Mouse (Mus musculus) thymus, postnatal 14 days (tissue): Measurements from ENCODE around the gene Fezf2.

Source experiments
- DNase-seq: peaks from one replicate; pipeline ENCODE4 v3.0.0; 2021

The Fezf2 gene

DNA sequence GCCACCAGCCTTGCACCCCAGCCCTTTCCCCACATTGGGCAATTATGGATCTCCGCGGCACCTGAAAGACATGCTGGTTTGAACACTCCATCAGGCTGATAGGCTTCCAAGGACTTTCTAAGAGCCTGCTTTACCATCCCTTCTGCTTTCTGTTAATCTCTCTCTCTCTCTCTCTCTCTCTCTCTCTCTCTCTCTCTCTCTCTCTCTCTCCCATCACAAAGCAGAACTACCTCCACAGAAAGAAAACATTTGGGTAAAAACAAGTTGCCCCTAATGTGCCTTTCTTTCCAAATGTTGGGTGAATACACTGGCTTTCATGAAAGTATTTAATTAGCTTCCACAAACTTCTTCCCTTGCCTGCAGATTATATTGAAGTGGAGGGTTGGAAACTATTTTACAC, at the start of gene Fezf2:
Gene Fezf2, minus strand, starts transcription at position 101 of the 400 bp plus-strand sequence.
- no peak for DNase-seq

DNA sequence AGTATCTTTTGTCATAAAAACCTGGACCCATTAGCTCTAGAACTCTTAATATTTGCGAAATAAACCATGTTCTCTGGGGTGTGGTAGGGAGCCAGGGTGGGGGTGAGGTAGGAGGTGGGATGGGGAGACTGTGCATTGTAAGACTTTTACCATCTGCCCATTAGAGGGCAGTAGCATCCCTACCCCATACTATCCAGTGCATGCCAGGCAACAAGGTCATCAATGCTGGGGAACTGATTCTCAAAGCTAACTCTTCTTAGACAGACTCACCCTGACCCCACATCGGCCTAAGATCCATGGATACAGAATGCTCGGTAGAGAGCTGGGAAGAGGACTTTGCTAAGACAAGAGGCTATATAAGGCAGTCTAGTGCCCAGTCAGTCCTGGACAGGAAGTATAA, 49.6 kb upstream of the Fezf2 start:
- DNase-seq: no peak

DNA sequence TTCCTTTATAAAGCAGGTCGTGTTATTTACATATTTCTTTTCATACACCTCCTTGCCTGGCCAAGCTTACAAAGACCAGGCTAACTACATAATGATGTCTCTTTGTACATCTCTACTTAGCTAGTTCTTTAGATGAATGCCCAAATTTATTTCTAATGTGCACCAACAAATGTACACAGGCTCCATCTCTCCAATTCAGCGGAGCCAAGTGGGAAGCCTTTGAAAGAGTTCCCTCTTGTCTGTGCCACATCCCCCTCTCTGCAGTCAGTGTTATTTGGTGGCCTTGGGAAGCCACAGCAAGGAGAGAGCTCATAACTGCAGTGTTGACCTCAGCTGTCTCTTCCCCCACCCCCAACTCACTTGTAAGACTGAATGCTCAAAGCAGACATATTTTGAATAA, 46.3 kb upstream of the Fezf2 start:
- no peak for DNase-seq

DNA sequence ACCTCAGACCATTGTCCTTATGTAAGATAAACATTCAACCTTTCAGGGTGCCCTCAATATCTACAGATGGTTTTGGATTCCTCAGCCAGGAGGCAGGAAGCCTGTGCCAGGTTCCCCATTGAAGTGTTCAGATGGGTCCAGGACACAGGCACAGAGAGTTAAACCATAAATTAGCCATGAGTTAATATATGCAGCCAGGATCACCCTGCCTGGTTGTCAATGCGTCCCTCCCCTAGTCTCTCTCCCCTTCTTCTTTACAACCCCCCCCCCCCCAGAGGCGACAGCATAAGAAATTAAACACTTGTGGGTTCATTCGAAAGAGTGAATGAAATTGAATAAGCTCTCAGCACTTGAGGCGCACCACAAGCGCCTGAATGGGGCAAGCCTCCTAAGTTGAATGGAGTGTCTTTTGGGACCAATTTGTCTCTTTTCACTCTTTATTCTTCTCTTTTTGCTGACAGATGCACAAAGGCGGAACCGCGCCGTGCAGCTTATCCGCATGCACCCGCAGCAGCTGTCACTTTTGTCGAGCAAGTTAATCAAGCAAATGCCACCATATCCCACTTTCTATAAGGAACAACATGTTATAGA, 45.4 kb upstream of the Fezf2 start:
- no peak for DNase-seq

DNA sequence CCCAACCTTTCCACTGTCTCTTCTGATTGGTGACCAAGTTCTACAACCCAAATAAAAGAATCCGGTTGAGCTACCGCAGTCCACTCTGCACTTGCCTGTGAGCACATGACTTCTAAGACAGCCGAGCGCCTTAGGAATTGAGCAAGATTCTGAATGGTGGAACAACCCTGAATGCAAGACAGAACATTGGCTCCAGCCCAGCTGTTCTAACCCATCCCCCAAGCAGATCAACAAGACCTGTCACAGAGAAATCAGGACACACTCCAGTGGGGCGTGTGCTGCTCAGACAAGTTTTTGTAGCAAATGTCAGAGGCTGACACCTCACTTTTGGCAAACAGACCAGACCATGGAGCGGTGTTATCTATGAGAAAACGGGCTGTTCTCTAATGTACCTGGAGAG, 43.2 kb upstream of the Fezf2 start:
- DNase-seq: no peak

DNA sequence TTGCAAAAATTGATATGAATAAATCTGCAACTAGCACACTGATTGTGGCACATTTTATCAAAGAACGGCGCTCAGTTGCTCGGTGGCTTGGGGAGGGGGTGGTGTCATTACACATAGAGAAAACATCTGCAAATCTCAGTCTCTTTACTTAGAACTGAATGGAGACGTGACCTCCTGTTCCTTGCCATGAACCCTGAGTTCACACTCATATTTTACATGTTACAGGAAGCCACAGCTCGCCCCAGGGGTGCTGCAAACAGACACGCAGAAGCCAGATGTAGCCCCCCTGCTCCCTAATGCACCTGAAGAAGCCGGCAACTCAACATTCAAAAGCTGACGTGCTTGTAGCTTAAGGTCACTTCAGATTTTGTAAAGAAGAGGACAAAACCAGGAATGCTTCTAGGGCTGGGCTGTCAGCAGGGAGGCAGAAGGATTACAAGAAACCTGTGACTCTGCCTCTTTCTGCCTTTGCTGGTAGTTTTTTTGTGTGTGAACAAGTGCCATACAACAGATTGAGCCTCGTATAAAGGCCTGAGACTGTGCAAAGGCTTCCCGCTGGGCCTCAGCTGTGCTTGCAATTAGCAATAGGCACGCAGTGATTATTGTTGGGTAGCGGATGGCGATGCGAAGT, 40.9 kb upstream of the Fezf2 start:
- DNase-seq: no peak

DNA sequence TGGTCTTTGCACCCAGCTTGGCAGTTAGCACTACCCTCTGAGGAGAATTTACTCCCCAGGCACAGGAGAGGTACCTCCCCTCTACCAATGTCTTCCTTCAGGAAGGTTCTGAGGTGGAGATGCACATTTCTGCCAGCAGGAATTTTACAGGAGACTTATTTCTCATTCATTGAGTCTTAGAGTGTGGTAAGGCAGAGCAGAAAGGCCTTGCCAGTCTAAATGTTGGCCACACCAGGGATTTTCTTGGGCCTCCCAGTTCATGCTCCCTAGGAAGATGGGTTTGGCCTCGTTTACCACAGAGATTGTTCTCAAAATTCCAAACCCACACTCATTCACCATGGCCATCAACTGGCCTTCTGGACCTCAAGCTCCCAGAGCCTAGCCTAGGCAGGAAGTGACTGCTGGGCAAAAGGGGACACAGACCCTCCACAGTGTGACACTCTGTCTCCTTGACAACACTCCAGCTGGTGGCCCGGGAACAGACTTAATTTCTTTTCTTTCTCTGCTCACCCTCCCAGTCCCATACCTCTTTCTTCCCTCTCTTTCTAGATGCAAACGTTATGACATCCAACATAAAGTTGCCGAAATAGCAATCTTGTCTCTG, 40.3 kb upstream of the Fezf2 start:
- no peak for DNase-seq

DNA sequence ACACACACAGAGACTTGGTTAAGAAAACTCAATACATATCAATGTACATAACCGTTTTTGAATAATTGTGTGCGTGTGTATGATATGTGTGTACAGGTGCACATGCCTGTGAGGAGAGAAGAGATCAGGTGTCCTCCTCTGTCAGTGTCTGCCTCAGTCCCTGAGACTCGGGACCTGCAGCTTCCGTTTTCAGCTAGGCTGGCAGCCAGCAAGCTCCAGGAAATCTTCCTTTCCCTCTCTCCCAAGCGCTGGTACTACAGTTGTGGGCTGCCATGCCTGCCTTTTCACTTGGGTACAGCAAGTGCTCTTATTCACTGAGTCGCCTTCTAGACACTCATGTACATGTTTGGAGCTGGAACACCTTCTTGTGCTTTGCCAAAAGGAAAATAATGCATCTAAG, 39.2 kb upstream of the Fezf2 start:
- DNase-seq: no peak

DNA sequence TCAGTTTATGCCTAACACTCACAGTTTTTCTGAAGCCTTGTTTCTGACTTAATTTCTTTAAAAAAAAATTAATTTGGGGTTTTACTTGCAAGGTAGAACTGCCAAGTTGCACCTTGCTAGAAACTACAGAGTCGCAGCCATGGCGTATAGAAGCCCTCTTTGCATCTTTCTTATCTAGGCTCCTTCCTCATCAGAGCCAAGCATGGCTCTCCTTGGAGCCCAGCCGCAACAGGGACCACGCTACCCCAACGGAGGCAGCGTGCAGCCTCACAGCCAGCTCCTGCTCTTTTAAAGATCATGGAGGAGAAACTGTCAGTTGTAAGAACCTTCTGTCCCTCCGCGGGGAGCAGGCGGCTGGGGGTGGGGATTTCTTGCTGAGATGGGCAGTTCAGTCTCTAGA, 29.9 kb upstream of the Fezf2 start:
- DNase-seq: no peak

DNA sequence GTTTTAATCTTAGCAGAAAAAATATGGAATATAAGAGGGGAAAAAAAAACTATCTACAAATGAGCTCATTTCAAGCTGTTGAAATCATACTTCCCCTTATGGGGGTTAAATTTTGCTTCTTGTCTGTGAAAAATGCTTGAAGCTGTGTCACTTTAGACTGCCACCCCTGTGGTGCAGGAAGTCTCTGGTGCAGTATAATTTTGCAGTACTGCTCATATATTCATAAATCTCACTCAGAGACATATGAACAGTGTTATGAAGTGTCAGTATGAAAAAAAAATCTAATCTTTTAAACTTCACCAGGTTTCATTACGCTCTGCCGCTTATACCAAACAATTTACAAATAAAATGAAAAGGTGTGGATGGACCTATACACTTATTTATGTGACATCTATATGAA, 29.3 kb upstream of the Fezf2 start:
- DNase-seq: no peak

DNA sequence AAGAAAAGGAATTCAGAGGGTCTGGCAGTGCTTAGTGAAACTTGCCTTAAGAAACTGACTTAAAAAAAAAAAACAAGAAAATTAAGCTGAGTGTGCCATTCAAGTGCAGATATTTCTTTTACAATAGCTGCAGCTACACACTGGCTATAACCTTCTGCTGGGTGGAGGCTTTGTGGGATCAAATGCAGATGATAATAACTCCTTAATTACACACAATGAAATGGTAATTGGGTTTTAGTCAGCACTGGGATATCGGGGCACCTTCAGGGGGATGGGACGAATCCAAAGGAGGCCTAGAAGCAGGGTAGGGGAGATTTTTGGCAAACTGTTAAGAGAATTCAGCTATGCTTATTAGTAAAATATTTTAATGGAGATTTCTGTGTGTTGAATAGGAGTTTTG, 27.5 kb upstream of the Fezf2 start:
- DNase-seq: no peak

DNA sequence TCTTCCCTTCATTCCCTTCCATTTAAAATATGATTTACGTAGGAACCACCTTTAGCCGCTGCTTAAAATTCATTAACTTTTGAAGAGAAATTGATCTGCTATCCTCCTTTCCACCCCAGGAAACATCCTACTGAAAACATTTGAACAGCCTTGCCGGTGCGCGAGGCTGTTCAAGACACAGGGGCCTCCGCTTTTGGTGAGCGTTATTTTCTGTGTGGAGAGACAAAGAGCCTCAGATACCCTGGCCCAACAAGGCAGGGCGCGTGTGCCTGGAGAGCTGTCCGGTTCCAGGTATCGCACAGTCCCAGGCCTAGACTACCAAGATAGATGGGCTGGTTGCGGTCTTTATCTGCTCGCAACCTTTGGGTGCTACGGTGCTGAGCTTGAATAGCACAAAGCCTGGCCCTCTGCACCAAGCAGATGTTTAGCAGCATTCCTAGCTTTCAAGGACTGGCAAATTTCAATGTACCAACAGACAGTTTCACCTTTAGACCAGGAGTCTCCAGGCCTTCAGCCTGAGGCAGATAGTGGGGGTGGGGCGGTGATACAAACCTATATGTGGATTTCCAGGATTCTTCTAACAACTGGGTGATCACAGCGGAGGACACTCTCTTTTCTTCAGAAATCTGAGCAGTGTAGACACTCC, 2.4 kb upstream of the Fezf2 start:
- no peak for DNase-seq

DNA sequence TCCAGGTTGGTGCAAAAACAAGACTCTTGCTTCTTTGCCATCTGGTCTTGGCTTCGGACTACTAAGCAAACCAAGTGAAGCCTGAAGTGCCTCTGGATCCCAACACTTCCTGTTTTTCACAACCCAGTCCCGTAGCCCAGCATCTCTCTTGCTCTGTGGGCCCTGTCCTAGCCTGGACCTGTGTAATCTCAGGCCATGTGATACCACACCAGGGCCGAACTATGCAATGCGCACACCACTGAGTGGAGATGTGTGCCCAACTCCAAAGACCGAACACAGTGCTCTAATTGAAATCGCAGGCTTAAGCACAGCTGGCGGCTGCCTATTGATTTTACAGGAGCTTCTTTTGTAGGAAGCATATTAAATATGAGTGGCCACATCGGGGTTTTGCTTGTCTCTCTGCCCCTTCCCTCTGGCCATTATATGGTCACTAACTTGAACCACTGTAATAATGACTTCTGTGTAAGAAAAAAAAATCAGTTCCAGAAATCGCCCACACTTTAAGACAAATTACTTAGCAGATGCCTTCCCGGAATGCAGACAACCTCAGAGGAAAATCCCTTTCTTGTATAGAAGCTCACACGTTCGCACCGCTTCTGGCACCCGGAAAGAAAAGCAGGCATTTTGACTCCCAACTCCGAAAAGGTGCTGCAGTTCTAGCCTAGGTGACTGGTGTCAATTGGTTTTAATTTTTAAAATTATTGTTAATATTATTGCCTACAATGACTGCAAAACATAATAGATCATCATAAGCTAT, 1.5 kb upstream of the Fezf2 start:
- DNase-seq: no peak

DNA sequence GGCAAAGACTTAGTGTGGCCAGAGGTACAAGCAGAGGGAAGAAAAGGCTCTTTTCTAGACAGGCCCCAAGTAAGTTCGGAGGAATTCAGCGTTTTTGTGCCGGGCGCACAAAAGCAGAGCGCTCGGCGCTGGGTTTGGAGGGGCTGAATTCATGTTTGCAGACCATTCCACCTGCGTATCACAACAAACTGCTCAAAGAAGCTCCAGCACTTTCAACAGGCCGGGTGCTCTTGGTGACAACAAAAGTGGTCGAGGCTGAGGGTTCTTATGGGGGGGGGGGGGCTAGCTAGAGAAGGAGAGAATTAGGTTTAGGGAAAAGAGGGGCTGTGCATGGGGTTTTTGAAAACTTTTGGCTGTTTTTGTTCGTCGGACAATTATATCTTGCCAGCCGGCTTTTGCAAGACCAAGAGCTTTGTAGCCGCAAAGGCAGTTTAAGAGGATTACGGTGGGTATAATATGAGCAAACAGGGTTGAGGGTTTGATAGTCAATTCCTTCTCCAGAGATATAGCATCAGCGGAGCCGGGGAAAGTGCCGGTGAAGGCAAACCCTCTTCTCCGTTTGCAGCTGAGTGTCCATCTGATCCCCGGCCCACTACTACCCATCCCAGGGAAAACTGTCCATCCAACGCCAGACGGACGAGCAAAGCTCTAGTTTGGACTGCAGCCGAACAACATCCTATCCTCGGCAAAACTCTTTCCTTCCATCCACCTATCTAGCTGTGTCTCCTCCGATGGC, 956 bp downstream of the Fezf2 start:
- no peak for DNase-seq

DNA sequence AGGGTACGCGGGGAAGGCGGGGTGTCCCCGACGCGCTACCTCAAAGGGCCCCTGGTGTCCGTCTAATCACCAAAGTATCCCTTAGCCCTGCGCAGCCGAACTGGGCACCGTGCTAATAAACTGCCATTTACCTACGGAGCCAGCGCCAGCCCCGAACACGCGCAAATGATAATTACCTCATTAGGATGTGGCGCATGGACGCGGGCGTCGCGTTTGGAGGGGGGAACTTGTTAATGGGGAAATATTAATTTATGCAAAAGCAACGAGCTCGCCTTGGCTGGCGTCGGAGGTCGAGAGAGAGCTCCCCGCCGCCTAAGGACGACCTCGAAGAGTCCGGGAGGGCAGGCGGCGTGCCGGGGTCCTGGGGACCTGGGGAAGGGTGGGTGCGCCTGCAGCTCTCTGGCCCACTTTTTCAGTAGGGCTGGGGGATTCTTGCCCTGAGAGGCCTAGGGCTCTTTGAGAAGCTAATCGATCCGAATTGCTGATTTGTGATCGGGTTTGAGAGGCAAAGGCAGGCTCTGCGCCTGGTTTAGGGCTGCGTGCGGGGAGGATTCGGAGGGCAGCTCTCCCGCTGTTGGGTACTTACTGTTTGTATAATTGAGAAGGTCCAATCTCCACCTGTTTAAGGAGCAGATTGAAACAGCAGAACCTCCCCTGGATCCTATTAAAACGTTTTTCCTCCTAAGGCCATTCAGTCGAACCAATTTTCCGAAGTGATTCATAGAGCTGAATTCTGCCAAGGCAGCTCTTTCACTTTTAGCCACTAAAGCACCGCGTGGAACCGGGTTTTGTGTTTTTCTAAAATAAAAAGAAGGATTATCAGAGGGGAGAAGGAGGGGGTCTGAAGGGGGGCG, 1.8 kb downstream of the Fezf2 start:
- no peak for DNase-seq

DNA sequence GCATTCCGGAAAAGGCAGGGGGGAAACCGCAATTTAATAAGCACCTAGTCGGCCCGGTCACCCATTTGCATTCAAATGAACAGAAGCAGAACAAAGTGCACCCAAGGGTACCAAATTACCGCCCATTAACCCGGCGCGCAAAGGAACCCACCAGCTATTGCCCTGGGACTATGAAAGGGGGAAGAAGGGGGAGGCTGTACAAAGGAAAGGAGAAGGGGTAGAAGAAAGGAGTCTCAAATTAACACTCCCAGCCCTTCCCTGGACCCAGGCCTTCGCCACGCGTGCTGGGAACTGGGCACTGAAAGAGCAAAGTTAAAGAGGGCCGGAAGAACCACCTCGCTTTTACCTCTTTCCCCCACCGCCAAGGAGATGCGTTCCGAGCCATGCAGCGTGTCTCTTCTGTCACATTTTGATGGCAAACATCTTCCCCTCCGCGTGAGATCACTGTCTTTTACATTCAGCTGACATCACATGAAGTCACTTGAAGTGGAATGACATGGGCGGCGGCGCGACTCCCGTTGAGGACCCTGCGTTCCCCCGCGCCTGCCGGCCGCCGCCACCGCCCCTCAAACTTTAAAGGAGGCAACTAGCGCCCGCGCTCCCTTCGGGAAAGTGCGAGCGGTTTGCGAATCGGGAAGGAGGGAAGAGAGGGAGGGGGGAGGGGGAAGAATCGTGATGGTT, 2.6 kb downstream of the Fezf2 start:
- no peak for DNase-seq

DNA sequence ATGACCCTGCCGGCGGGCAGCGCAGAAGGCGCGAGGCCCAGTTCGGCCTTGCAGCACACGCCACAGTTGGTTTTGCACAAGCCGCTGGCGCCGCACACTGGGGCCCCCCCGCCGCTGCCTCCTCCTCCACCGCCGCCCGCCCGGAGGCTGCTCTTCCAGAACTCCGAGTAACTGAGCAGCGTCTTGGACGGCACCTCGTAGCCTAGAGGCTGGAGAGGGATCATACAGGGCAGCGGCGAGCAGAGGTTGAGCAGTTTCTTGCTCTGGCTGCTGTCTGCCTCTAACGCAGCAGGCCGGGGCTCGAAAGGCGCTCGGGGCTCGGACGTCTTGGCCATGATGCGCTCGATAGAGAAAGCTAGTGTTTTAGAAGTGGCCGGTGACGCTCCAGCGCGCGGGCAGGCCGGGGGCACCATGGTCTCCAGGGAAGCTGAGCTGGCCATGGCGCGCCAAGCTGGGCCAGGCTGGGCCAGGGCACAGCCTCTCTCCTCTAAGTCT, 3.2 kb downstream of the Fezf2 start:
- no peak for DNase-seq

DNA sequence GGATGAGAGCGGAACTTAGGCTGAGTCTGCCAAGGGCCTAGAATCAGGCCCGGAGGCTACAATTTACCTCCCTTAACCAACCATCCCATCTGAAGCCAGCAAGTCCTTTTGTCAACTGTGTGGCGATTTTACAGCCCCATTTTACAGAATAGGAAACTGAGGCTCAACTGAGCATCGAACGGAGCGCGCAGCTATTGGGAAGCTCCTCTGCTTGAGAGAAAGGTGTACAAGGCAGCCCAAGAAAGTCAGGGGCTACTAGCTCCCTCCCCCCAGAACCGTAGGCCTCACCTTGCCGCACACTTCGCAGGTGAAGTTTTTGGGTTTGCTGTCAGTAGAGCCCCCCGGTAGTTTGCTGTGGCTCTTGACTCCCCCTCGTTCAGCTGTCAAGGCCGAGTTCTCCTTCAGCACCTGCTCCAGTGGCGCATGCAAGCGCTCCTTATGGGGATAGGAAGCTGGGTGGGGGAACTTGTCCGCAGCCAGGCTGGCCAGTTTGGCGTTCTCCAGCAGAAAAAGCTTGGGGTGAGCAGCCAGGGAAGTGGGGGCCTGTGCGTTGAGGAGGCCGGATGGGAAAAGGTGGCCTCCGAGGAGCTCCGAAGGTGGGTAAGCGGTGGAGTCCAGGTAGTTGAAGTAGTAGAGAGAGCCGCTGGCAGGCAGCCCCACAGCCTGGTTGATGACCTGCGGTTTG, 3.8 kb downstream of the Fezf2 start:
- DNase-seq: no peak

DNA sequence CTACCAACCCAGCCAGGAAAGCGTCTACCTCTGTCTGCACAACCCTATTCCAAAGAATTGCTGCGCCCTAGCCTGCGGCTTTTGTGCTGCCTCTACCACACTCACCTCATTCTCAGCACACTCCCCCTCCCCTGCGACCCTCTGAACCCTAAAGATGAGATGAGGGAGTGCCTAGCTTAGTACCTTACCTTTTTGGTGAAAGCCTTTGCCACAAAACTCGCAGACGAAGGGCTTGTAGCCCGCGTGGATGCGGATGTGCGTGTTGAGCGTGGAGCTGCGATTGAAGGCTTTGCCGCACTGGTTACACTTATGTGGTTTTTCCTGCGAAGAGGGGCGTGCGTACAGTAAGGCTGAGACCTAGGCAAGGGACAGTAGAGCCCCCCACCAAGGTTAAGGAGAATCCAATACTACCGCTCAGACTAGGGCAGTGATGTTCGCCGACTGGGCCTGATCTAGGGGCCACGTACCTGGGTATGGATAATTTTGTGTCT, 4.5 kb downstream of the Fezf2 start:
- DNase-seq: no peak

DNA sequence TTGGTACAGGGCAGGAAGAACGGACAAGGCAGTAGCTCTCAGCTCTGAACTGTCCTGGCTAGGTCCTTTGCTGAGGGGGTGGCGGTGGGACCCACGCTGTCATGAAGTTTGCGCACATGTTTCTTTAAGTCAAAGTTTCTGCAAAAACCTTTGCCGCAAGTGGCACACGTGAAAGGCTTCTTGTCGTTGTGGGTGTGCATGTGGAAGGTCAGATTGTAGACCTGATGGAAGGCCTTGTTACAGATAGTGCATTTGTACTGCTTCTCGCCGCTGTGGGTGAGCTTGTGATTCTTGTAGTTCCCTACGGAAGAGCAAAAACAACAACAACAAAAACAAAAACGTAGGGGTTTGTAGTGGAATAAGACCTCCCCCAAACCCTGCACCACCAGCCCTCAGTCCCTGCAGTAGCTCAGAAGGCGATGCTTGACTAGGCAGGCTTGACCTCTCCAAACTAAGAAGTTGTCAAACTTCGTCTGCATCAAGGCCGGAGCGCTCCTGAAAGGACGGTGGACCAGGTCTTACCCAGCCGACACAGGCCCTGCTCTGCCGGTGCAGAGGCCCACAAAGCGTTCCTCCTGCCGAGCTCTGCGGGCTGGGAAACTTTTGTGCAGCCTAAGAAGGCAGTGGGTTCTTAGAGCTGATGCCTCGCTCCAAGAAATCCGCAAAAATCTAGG, 5.4 kb downstream of the Fezf2 start:
- no peak for DNase-seq
